Mouse (Mus musculus) heart, postnatal 25 days (tissue): ENCODE data around the gene Rasal1. TPM values are rescaled to one million over a fixed set of nuclear protein-coding genes. Genes with fewer than 3 reads are reported as not detected.

Experiments used
- DNase-seq: peaks from one replicate; pipeline ENCODE4 v3.0.0; 2022; ENCODE audit warnings: low spot score
- intact Hi-C: fragments of 180-260 bp; cut with DNase I; formaldehyde crosslinking; loops from one replicate; pipeline ENCODE4 v1.15.1; 2025
- total RNA-seq, 2 experiments: library from RNA; stranded (reverse); gene quantifications; 2 replicates each; pipeline ENCODE4 v1.2.3; 2021

Rasal1 gene
- total RNA-seq, 2 experiments from 2014 or later = not detected

DNA sequence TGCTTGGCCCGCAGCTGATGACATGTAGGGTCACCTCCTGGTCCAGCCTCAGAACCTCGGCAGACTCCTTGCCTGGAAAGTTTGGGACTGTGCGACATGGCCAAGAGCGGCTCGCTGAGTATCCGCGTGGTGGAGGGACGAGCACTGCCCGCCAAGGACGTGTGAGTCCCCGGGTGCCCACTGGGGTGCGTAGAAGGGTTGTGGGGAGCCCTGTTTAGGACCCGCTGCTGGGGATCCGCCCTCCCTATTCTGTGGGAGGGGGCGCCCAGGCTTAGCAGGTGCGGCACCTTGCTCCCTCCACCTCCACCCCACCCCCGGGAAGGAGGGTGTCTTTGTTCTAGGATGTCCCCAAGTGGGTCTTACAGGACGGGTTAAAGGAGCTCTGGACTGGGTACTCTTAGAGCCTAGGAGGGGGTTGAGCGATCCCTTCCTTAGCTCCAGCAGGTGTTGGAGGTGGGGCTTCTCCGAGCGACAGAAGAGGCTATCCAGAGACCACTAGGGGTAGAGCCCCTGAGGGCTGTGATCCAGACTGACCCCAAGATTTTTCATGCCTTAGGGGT is 842 bp downstream of the Rasal1 start:
- intact Hi-C loops = no loop called here
- no peak for DNase-seq

DNA sequence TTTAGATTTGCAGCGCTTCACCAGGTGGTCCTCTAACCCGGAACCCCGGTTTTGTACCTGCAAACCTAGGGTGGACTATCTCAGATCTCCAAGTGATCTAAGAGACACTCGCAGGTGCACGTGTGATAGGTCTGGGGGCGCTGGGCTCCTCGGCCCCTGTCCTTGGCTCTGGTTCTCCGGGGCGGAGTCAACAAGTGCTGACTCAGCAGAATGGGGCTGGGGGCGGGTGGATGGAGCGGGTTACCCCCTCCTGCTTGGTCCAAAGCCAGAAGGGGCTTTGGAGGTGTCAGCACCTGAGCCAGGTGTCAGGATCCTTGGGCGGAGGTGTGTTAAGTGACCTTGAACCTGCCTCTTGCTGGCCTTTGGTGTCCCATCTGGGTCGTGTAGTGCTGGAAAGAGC is 1.3 kb downstream of the Rasal1 start:
- no peak for DNase-seq
- intact Hi-C loops = no loop called here

DNA sequence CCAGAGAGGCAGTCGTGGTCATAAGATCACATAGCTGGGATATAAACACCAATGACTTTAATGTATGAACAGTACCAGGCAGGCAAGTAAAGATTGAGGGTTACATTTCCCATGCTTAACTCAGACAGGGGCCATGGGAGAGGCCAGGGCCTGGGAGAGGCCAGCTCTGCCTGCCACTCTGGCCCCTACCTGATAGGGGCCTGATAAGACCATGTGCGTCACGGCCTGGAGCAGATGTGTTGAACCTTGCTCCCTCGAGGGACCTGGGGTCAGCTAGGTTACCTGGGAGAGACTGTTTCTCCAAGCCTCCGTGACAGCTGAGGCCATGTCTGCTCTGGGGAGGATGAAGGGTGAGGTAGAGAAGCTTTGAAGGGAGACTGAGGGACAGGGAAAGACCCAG is 2.6 kb downstream of the Rasal1 start:
- intact Hi-C loops = no loop called here
- no peak for DNase-seq

DNA sequence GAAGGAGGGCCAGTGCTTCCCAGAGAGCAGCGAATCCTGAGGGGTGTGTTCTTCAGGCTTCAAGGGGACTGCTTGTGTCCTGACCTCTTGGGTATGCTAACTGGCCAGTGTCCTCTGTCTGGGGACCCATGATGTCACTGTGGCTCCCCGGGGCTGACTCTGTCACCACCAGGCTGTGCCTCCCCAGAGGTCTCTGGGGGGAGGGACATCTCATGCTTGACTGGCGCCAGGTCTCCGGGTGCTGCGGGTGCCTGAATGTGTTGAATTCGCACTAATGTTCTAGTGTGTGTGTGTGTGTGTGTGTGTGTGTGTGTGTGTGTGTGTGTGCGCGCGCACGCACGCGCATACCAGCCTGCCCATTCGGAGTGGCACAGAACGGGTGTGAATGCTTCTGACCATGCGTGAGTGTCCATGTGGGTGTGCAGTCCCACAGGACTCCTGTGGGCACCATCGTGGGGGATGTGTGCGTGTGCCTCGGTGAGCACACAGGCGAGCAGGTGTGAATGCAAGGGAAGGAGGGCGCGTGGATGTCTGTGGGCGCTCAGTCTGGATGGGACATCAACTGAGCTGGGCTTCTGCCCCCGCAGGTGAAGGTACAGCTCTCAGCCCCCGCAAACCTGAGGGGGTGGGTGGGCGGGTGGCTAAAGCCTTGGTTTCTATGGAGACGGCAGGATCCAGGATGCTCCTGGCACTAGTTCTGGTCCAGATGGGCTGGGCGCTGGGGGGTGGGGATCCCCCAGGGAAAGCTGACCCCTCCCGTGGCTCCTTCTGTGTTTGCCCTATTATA is 4.5 kb downstream of the Rasal1 start:
- intact Hi-C loops = no loop called here
- DNase-seq = no peak

DNA sequence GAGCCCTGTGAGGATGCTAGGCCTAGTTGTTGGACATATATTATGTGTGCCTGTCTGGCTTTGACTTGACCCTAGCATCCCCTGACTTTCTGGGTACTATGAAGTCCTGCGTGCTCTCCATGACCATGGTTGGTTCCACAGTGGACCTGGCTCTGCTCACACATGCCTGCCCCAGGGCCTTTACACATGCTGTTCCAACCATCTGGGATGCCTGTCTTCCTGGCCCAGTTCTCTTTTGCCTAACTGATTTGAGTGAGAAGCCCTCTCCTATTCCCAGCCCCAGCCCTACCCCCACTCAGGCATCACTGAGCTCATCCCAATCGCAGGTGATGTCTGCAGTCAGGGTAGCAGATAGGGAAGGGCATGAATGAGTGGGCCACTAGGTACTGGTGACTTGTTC is 5.3 kb downstream of the Rasal1 start:
- no peak for DNase-seq

DNA sequence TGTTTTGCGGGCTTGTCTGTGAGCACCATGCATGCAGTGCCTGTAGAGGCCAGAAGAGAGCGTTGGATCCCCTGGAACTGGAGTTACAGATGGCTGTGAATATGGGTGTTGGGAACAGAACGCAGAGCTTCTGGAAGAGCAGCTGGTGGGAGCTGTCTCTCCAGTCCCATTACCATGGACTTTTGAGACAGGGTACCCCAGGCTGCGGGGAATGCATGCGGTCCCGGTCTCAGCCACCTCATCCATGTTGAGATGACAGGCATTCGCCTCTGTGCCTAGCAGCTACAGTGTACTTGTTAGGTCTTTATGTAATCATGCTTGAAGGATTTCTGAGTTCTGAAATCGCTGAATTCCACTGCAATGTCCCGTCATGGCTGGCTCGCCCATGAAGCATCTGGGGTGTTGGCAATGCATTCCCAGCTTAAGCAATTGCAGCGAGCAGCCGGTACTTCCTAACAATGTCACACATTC is 7.7 kb downstream of the Rasal1 start:
- no peak for DNase-seq

More for the DNA sequence above, 5.3 kb downstream of the Rasal1 start:
- intact Hi-C loops = no loop called here

DNA sequence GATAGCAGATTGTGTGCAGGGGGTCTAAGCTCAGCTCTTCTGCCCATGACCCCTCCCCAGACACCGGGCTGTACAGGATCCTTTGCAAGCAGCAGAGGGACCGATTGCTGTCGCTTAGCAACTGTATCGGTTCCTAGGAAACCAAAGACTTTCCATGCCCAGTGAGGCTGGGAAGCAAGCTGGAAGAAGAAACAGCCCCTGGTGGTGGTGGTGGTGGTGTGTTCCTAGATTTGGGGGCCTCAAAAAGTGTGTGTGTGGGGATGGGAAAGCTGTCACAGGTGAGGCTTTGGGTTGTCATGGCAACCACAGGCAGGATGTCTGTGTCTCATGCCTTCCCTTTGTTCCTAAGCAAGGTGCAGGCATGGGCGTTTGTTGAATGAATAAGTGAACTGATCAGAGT is 12.2 kb downstream of the Rasal1 start:
- intact Hi-C loops = no loop called here
- no peak for DNase-seq

More for the DNA sequence above, 7.7 kb downstream of the Rasal1 start:
- intact Hi-C loops = no loop called here

DNA sequence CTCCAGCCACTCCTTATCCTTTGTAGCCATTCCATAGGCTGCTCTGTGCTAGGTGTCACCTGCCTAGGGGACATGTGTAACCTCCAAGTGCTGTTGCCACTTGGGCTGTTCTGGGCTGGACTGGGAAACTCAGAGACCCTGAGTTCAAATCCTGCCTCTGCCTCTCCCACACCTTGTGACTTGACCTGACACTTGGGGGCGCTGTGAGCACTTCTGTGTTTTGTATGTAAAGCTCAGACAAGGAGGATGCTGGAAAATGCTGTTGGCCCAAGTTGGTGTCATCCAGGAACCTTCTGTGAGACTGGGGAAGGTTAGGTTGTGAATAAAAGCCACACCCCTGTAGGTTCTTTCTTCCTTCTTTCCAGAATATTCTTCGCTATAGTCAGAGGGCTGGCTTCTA is 16.3 kb downstream of the Rasal1 start:
- intact Hi-C loops = no loop called here
- no peak for DNase-seq

DNA sequence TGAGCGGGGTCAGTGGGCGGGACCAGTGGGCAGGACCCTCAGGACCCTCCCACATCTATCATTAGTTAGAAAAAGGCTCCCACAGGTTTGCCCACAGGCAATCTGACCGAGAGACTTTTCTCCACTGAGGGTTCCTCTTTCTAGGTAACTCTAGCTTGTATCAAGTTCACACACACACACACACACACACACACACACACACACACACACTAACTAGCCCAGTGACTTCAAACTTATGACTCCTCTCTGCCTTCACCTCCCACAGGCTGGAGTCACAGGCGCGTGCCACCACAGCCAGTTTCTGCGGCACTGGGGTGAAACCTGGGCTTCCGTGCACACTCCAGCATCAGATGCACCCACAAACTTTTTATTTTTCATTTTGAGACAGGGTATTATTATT is 20.1 kb downstream of the Rasal1 start:
- intact Hi-C loops = no loop called here

DNA sequence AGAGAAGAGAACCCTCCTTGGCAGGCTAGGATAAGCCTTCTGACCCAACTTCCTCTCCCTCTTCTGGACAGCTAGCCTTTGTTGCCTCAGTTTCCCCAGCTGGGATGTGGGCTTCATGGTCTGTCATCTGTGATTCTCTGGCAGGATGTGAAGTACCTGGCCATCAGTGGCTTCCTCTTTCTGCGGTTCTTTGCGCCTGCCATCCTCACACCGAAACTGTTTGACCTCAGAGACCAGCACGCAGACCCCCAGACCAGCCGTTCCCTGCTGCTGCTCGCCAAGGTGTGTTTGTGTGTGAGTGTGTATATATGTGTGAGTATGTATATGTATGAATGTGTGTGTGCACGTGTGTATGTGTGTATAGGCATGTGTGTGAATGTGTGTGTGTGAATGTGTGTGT is 21.5 kb downstream of the Rasal1 start:
- intact Hi-C loops = no loop called here

More for the DNA sequence above, 20.1 kb downstream of the Rasal1 start:
- no peak for DNase-seq

DNA sequence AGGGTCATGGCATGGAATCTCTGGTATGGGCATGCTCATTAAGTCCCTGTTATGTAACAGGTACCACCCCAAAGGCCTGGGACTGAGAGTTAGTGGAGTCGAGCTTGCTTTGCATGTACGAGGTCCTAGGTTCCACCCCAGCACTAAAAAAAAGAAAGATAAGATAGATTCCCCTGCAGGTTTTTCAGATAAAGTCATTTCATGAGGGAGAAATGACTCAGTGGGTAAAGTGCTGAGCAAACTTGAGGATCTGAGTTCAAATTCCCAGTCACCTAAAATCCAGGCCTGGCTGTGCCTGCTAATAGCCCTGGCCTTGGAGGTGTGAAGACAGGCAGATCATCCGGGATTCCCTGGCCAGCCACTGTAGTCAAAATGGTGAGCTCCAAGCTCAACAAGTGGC is 23.3 kb downstream of the Rasal1 start:
- no peak for DNase-seq
- intact Hi-C loops = no loop called here

More for the DNA sequence above, 21.5 kb downstream of the Rasal1 start:
- DNase-seq = no peak

DNA sequence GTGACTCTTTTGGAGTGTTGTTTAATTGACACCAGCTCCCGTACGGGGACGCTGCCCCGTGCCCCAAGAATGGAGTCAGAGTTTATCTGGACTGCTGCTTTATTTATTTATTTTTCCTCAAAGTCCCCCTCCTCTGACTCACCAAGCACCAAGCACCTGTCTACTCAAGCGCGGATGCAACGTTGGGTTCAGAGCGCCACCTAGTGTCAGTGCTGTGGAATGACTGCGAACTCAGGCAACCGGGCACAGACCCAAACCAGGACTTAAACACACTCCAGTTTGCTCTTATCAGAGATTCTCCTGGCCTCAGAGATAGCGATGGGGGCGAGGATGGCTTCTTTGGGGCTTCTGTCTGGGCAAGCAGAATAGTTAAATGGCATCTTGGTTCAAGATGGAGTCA is 25.0 kb downstream of the Rasal1 start:
- intact Hi-C loops = loop anchor here (1.0 kb wide), 1 partner anchor 53 kb away; no protein-coding TSS in a partner anchor
- DNase-seq = no peak

DNA sequence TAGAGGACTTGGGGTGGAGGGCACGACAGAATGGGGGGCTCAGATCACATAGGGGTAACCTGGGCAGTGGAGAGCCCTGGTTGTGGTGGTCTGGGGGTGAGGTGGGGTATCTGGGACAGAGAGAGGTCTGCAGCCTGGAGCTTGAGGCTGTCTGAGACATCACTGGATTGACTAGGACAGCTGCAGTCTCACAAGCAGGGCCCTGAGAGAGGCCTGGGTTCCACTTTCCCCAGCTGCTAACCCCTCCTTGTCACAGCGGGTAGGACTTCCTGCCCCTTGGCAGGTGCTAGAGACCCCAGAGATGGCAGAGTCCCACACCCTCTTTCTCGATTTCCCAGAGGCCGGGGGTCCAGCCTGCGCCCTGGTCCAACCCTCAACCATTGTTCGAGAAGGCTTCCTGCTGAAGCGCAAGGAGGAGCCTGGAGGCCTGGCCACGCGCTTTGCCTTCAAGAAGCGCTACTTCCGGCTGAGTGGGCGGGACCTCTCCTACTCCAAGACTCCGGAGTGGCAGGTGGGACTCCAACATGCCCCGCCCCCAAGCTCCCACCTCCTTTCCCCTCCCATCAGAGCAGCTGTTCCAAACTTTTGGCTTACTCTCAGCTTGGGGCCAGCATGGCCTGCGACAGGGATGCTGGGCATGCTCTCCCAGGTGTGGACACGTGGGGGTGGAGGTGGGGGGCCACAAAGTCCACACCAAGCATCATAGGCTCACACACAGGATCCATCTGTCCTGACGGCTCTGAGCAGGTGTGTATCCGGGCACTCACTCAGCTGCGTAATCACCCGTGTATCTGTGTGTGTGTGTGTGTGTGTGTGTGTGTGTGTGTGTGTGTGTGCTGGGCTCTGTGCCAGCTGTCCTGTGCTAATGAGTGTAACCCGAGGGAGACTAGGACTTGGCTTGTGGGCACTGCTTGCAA is 25.9 kb downstream of the Rasal1 start:
- DNase-seq = no peak
- intact Hi-C loops = no loop called here

DNA sequence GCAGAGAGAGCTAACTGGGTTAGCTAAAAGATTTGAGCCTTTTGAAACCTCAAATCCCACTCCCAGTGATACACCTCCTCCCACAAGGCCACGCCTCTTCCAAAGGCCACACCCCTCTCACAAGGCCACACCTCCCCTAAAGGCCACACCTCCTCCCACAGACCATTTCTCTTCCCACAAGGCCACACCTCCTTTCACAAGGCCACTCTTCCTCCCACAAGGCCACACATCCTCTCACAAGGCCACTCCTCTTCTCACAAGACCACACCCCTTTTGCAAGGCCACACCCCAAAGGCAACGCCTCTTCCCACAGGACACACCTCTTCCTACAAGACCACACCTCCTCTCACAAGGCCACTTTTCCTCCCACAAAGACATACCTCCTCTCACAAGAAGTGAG is 28.9 kb downstream of the Rasal1 start:
- intact Hi-C loops = no loop called here
- DNase-seq = no peak

DNA sequence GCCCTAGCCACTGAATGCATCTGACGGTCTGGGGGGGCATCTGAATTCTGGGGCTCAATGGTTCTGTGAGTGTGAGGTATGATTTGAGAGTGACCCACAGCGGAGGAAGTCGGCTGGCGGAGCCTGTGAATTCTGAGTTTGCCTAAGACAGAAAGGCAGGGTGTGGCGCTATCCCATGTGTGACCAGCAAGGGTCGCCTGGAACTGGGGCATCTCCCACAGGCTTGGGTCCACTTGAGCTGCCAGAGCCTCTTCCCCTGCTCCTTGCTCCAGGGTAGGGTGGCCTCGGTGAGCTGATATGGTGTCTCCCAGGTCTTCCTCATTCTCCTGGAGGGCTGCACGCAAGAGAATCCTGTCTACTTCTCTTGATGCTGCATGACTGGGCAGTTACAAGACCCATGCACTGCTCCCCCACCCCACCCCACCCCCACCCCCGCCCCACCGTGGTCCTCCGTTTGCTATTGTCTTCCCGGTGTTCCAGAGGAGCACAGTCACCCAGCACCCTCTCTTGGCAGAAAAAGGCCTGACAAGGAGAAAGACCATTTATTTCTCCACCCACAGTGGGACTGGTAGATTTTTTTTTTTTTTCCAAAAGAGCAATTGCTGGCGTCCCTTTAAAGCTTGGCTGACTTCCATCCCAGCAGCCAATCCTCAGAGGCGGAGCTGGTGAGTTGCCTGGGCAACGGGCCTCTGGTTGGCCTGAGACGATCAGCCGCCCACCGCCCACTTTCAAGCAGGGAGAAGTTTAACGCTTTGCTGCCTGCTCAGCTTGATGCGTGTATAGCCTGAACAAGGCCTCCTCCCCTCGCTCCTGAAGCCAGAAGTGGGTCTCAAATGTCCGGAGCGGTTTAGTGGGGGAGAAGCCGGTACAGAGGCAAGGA is 31.3 kb downstream of the Rasal1 start:
- intact Hi-C loops = loop anchor here (1.0 kb wide), 2 partner anchors 34 to 66 kb away; no protein-coding TSS in a partner anchor
- DNase-seq = peak; percentile 63

DNA sequence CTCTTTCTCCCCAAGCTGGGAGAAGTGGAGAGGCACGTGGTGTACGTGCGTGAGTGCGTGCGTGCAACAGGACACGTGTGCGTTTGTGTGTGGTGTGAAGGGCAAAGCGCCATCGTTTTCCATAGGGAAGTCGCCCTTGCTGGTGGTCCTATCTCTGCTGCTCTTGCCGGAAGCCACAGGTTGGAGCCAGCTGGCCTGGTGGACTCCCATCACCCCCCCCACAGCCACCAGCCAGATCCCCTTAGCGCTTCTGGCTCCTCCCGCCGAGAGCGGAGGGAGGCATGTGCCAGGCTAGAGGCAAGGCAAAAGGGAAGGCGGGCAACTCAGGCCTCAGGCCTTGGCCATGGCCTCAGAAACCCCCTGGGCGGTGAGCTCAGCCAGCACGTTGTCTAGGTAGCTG is 32.3 kb downstream of the Rasal1 start:
- no peak for DNase-seq
- intact Hi-C loops = no loop called here

DNA sequence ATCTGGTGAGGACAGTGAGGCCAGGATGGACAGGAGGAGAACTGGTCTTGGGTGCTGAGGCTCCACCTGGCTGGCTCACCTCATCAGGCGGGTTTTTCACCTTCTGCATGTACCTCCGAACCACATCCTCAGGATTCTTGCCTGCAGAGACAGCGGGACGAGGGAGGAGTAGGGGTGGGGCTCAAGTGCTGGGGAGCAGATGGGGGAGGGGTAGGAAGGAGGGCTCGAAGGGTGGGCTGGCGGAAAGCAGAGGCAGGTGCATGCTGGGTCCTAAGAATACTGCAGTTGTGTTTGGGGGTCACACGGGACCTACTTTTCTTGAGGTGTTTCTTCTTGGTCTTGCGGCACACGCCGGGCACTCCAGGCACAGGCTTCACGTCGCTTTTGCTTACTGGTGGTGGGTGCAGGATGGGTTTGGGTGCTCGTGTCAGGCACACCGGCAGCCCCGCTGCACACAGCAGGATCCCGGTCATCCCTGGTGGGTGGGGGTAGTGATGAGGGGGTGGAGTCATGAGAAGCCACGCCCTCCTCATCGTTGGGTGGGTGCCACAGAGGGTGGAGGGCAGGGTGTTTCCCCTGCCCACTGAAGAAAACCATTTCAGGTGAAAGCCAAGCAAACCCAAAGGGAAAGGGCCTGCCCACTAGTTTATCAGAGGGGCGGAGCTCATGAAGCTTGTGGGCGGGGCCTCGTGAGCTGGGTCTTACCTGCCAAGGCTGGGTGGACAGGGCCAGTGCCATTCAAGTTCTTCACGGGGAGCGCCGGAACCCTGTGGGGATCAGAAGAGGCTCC is 34.6 kb downstream of the Rasal1 start:
- intact Hi-C loops = no loop called here
- DNase-seq = no peak

DNA sequence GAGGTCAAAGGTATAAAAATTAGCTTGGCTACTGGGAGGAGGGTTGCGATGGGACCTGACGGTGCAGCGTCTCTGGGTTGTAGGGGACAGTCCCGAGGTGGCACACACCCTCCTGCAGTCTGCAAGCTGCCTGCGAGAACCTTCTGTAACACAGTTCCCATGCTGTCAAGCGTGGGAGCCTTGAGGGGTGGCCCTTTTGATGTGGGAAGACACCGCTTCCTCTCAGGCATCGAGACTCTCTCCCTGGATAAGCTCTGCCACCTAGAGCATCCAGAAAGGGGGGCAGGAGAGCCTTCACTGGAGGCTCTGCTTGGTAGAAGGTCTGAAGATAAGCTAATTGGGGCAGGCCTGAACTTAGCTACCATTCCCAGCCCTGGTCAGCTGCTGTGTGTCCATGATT is 37.1 kb downstream of the Rasal1 start:
- no peak for DNase-seq

More for the DNA sequence above, 37.1 kb downstream of the Rasal1 start:
- intact Hi-C loops = no loop called here
